Mouse (Mus musculus) frontal cortex, adult 2 months (tissue): Measurements from ENCODE around the gene Flvcr1. TPM values are rescaled to one million over a fixed set of nuclear protein-coding genes. Genes with fewer than 3 reads are reported as not detected.

Experiments used
- polyA plus RNA-seq: library from polyadenylated mRNA; depleted of rRNA; stranded (reverse); fragments of >200 nt; gene quantifications from 2 replicates; pipeline ENCODE4 v1.2.3, GENCODE M21; 2012; rRNA removed

Flvcr1 gene
- polyA plus RNA-seq, 1 experiment = 19.5 TPM

Other genes with a start within 250 kb of the Flvcr1 start
- 22.2 and 26.2 TPM in 2 replicates for gene Rps6kc1, start 114.4 kb downstream of the Flvcr1 start, polyA plus RNA-seq
- gene Angel2, start 101.0 kb downstream of the Flvcr1 start, polyA plus RNA-seq = 56.1 and 59.6 TPM in 2 replicates
- 7.0 and 7.7 TPM in 2 replicates for gene Vash2, start 46.9 kb downstream of the Flvcr1 start, polyA plus RNA-seq
- gene Spata45, start 10.5 kb upstream of the Flvcr1 start, polyA plus RNA-seq = not detected in 2 replicates
- 65.4 and 70.8 TPM in 2 replicates for gene Tatdn3, start 36.8 kb upstream of the Flvcr1 start, polyA plus RNA-seq
- gene Nsl1, start 36.9 kb upstream of the Flvcr1 start, polyA plus RNA-seq = 0.46 and 0.80 TPM in 2 replicates
- 2.3 and 4.3 TPM in 2 replicates for gene Batf3, start 71.7 kb upstream of the Flvcr1 start, polyA plus RNA-seq
- gene Fam71a, start 138.7 kb upstream of the Flvcr1 start, polyA plus RNA-seq = not detected in 2 replicates
- gene Atf3, start 191.9 kb upstream of the Flvcr1 start, polyA plus RNA-seq = 2.0 and 2.7 TPM in 2 replicates